Mouse (Mus musculus) left cerebral cortex, adult 11 months (tissue): Measurements from ENCODE around the gene Nxf1.

ENCODE experiments used
- DNase-seq: peaks from one replicate; pipeline ENCODE4 v3.0.0; 2022; ENCODE audit warnings: low spot score

The Nxf1 gene

DNA sequence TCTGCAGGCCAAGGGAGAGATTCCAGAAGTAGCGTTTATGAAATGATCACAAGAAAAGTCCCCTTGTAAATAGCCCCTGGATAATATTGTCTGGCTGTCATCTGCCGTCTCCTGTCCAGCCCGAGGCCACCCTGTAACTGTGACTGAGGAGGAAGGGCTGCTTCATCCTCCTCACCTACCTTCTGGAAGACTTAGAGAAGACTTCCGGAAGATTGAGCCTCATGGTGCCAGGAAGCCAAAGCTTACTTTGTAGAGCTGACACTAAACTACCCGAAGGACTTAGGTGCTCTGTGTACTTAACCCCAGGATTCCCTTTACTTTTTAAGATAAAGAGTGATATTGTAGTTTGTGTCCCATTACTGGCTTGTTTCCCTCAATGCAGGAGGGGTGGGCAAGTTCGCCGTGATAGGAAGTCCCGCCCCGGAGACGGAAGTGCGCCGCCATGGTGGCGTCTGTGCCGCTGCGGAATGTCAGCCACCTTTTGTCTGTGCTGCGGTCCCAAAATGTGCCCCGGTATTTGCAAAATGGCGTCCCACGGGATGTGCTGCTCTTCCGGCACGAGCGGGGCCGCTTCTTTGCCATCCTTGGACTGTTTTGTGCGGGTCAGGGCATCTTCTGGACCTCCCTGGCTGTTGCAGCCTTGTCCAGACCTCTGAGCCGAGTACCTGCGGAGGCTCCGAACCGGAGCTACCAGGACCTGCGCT, 13.8 kb downstream of the Nxf1 start, which contains the start of gene Tmem223:
Gene Tmem223 (plus strand): TSS at position 430 of the 704 bp plus-strand sequence.
- peak; percentile 66 for DNase-seq

DNA sequence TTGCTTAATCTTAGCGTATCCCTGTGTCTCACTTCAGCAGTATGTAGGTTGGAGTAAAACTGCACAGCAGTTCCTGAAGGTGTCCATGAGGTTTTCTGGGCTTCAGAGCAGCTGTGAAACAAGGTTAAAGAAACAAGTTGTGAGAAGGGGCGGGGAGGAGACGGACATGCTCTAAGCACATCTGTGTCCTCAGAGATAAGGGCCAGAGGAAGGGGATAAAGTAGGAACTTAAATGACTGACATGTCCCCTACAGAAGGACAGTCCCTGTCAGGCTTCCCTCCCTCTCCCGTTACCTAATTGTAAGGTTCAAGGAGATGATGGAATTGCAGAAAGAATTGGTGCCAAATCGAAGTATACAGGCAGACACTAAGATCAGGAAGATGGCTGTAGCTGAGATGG, 16.1 kb downstream of the Nxf1 start:
- DNase-seq: no peak

DNA sequence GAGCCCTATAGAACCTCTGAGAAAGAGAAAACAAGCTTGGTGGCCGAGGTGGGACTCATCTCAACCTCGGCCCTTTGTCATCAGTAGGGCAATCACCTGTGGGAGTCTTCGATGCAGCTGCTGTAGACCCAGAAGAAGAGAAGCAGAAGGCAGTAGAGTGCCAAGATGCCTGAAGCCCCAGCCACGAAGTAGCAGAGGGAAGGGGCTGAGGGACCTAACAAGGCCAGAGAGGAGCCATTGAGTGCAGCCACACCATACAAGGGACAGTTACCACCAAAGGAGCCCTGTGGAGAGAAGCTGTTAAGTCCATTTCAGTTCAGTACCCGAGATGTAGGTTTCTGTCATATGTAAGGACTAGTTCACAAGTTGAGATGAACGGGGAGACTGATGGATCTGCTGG, 16.5 kb downstream of the Nxf1 start:
- DNase-seq: no peak

DNA sequence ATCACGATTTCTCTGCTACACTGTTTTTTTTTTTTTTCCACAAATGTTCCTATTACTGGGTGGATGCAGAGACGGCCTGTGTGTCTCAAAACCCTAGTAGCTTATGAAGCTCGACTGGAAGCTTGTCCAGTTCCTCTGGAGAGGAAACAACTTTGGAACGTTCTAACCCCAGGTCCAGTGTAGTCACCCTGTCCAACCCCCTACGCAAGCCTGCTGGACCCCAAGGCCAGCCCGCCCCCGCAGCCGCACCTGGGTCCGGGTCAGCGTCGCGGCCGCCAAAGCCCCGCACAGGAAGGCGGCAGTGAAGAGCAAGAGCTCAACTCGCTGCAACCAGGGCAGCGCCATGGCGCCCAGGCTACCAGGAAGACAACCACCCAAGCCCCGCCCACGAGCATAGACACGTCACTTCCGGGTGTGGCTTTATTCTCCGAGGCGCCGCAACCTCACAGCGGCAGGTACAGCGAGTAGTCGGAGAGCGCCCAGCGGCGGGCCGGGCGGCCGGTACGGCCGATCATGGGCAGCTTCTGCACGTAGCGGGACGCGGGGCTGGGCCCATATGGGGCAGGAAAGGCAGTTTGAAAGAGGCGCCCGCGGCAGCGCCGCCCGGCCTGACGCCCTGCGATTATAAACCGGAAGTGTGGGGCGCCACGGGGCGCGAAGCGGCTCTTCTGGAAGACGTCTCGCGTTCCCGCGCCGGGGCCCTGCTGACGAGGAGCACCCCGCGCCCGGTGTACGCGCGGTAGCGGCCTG, 17.4 kb downstream of the Nxf1 start, which contains the start of gene Tmem179b:
Gene Tmem179b (minus strand): TSS at position 382 of the 750 bp plus-strand sequence.
- peak; percentile 94 for DNase-seq

DNA sequence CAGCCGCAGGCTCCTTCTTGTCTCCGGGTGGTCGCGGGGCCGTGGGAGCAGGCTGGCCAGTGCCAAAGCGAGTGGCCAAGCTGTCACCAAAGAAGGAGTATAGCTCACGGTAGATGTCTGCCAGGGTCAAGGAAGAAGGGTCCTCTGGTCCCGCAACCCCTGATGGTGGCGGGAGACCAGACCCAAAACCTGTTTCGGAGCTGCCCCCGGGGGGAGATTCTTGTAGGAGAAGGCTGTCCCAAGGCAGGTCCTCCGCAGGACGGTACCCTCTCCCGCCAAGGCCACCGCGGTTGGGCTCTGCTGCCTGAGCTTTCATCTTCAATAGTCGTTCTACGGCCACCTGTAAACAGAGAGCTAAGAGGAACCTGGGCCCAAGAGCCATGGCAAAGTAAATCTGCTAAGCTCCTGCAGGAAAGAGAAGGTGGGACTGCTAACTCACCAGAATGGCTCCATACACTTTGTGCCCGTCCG, 18.1 kb downstream of the Nxf1 start:
- no peak for DNase-seq

DNA sequence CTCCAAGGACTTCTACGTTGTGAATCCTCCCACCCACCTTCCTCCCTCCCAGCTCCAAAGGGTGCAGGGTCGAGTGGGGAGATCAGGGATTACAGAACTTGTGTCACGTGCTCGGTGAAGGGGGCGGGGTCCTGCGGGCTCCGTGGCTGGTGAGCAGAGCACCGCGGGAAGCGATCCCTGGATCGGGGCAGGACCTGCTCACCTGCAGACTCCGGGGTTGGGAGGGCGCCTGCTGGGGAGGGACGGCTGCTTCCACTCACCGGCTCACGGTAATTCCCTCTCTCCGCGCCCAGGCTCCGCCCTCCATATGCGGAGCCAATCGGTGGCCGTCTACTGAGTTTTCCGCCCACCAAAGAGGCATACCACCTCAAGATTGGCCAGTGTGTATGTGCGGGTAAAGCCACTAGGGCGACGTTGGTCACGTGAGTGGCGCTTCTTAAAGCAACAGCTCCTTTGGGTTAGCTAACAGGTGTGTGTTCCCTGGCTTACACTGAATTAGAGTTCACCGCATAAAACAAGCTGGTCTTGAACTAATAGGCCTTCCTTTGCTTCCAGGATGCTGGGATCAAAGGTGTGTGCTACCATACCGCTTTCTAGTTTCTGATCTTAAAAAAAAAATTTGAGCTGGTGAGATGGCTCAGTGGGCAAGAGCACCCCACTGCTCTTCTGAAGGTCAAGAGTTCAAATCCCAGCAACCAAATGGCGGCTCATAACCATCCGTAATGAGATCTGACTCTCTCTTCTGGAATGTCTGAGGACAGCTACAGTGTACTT, 29.3 kb downstream of the Nxf1 start, which contains the start of gene Taf6l:
Gene Taf6l (minus strand): TSS at position 410 of the 774 bp plus-strand sequence.
- DNase-seq: peak; percentile 93

DNA sequence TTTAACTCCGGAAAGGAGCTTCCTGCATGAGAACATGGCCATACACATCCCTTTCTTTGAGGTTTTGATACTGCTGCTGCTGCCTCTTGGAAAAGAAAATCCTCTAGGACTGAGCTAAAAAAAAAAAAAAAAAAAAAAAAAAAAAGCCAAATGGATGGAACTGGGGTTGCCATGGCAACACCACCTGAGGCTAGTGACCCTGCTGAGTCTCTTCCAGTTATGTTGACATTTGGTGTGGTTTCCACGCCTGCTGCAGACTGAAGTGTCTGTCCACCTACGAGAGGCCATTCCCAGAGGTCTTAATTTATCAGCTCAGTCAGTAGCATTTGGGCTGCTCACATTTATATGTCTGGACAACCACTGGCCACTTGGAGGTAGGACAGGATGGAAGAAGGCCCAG, 31.6 kb downstream of the Nxf1 start:
- no peak for DNase-seq

DNA sequence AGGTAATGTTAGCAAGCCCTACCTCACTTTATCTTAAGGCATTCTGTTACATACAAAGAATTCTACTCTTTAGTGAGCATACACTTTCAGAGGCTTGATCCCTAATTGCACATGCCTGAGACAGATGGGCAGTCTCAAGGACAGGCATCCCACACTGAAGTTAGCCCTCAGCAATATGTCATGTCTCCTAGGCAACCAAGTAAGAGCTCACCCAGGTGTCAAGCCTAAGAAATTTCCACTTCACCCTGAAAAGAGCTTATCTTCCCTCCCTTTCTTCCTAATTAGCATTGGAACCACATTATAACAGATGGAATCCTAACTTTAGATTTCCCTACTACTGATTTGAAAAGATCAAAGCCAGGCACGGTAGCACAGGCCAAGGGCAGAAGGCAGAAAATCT, 32.3 kb downstream of the Nxf1 start:
- no peak for DNase-seq

DNA sequence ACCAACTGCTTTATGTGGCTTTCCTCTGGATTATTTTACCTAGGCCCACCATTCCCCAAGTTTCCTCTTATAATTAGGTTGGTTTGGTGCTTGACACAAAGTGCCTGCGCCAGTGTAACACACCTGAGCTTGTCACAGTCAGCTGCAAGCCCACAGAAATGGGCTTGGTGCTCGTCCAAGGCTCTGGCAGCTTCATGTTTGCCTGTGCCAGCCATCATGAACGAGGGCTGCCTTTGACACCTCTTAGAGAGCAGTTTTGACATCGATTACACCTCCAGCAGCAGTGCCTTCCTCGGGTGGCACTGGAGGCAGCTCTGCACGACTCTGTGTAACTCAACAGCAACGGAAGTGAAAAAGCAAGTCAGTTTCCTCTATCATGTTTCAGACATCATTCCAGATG, 33.3 kb downstream of the Nxf1 start:
- no peak for DNase-seq

DNA sequence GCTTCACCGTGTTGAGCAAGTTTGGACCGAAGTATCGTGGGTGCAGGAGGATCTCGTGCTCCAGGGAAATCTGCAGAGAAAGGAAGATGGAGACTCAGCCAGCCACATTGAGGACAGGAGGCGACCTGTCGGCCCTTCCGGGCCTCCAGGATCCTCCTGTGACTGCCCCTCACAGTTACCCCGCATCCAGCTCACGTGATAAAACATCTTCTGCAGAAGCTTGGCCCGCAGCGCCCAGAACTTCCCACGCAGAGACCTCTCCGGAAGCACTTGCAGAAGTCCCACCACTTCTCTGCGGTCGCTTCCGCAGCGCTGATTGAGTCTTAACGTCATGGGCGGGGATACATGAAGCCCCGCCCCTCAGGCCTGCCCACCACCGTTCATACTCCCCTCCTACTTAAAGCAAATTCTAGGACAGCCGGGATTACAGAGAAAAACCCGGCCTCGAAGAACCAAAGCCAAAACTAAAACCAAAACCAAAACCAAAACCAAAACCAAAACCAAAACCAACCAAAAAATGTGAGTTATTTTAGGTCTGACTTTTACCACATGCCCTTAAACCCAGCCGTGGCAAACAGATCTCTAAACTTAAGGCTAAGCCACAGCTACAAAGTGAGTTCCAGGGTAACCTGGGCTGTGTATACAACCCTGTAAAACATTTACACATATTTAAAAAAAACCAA, 41.5 kb downstream of the Nxf1 start, which contains the start of gene Polr2g:
Gene Polr2g (minus strand): TSS at position 314 of the 683 bp plus-strand sequence.
- peak; percentile 87 for DNase-seq

DNA sequence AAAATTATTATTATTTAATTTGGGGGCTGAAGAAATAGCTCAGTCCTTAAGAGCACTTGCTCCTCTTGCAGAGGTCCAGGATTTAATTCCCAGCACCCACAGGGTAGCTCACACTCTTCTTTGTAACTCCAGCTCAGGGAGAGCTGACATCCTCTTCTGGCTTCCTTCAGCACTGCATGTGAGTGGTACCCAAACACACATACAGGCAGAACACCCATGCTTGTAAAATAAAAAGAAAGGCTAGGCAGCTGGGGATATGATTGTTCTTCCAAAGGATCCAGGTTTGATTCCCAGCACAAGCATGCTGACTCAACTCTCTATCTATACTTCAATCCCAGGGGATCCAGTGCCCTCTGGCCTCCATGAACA, 42.1 kb downstream of the Nxf1 start:
- no peak for DNase-seq

DNA sequence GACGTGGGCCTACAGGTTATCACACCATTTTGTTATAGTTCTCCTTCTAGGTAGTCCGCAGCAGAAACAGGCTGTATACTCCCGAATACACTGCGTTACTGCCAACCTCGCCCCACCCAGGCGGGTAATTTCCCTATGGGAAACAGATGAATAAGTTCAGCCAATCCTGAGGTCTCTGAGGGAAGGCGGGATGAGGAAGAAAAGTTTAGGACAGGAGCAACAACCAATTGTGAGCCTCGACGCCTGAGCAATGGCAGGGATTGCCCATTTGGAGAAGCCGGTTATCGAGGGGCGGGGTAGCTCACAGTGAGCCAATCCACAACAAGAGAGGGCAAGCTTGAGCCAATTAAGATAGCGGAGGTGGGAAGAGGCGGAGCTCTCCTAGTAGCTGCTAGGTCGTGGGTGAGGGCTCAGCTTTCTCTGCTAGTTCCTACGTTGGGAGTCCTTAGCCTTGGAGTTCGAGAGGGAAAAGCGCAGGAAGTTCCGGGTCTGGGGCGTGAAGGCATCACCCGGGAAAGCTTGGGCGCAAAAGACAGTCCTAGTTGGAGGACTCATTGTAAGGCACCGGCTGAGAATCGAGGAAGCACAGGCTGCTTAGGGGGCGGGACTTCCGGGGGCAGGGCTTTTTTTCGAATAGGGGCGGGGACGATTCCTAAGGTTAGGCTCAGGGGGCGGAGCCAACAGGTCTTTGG, 45.4 kb downstream of the Nxf1 start, which contains the start of gene Zbtb3:
Gene Zbtb3 (plus strand): TSS at position 426 of the 692 bp plus-strand sequence.
- DNase-seq: peak; percentile 97

DNA sequence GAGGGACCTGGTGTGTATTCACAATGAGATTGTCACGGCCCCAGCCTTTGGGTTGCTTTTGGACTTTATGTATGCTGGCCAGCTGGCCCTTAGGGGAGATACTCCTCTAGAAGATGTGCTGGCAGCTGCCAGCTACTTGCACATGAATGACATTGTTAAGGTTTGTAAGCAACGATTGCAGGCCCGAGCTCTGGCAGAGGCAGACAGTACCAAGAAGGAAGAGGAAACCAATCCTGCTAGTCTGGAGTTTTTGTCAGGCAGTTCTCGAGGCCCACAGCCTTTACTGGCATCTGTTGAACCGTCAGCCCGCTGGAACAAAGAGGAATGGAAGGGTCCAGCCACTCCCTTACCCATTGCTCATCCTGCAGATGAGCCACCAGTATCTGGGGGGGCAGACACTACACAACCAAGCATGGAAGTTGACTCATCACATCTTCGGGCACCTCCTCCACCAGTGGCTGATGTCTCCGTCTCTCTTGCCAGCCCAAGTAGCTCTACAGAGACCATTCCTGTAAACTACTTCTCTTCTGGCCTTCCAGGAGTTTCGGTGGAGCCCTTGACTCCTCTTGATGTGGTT, 46.4 kb downstream of the Nxf1 start:
- DNase-seq: no peak

DNA sequence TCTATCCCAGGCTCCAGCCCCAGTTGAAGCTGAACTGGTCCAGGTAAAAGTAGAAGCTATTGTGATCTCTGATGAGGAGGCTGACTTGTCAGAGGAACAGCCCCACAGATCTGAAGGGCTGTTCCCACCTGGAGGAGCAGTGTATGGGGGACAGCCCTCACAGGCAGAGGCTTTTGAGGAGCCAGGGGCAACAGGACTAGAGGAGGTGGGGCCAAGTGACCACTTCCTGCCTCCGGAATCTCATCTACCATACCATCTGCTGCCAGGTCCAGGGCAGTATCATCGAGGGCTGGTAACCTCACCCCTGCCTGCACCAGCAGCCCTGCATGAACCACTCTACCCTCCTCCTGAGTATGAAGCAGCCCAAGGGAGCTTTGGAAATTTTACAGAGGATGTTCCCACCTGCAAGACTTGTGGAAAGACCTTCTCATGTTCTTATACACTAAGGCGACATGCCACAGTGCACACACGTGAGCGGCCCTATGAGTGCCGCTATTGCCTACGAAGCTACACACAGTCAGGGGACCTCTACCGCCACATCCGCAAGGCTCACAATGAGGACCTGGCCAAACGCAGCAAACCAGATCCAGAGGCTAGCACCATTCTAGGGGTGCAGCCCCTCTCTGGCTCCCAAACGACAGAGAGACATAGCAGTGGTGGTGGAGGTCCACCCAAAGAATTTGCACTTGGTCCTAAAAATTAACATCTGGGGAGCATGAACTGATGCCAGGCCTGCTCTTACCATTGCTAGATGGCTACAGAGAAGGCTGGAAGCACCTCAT, 47.2 kb downstream of the Nxf1 start:
- DNase-seq: no peak

DNA sequence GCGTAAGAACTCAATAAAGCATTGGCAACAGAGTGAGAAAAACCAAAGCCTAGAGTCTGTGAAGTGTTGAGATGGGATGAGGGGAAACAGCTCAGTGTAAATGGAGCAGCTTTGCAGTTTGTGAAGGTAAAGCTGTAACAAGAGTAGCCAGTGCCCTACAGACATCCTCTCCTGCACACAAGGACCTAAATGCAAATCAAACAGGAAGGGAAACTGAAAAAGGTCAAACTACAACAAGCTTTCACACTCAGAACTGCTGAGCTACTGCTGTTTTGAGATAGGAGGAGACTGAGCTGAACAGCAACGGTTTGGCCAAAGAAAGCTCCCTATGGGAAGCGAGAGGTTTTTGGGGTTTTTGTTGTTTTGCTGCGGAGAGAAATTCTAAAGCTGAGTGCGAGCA, 49.9 kb downstream of the Nxf1 start:
- no peak for DNase-seq

DNA sequence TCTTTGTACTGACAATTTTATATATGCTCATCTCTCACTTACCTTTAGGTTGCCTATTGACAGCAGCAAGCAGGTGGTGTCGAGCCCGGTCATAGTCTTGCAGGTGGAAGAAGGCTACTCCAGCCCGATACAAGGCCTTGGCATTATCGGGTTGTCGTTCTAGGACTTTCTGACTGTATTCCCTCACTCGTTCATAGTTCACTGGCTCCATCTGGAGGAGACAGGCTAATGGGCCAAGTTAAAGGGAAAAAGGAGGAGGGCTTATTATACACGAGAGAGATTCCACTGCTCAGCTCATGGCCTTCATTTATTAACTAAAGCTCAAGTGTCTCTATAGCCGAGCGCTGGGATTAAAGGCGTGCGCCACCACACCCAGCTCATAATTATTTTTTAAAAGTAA, 58.9 kb downstream of the Nxf1 start:
- no peak for DNase-seq

DNA sequence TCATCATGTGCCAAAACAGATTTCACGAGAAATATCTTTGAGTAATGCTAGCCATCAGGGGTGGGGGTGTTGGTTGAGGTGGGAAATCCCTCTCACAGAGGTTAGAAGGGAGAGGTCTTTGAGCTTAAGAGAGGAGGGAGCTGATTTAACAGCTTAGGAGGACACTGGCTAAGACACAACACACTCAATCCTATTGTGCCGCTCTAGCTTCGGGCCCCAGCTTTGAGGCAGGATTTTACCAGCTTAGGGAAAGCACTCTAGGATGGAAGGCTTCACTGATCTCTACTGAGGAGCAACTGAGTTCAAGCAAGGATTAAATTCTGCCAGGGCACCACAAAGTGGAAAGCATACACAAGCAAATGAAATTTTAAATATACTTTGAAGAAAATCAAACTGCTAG, 60.1 kb downstream of the Nxf1 start:
- no peak for DNase-seq

DNA sequence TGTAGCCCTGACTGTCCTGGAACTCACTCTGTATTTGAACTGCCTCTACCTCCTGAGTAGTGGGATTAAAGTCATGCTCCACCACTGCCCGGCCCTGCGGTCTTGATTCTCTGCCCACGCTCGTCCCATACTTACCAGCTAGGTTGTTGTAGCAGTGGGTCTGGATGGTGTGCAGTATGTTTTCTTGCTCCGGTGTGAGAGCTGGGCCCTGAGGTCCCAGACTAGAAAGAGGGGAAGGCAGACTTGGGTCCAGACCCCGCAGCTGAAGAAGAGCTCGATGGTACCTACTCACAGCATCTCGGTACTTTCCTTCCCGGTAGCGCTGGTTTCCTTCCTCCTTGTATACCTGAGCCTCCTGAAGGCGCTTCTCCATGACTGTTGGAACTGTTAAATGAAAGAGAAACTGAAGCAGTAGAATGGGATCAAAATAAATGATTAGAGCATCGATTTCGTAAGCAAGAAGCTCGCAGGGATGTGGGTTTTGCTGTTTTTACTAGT, 61.5 kb downstream of the Nxf1 start:
- DNase-seq: no peak

DNA sequence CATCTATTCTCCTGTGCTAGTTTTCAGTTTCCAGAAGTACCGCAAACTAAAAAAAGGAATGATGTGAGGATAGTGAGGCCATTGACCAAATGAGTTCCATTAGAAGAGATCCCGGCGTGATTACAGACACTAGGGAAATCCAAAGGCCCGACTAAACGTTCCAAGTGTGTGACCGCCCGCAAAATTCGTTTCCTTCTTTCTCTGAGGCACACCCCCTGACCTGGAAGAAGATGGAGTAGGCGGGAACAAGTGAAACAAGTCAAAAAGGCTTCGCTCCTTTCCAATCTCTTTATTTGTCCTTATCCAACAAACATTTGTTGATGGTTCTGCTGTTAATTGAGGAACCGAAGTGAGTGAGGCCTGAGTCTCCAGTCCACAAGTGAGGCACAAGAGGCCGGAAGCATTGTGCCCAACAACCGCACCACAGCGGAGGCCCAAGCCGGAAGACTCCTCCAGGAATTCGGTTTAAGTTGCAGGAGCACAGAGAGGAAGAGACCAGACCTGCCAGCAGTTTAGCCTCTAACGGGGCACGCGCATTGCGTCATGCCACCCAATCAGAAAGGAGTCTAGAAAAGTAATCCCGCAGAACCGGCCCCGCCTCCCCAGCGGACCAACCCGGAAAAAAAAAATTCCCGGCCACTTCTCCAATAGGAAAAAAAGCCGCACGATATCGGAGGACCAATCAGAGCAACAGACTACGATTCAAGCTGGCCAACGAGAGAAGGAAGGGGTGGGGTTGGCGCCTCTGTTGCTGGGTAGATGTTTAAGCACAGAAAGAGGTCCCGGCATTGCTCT, 62.1 kb downstream of the Nxf1 start, which contains the start of gene Ttc9c:
Gene Ttc9c (minus strand): TSS at position 533 of the 795 bp plus-strand sequence.
- DNase-seq: peak; percentile 96
